Mouse (Mus musculus) C2C12 (cell line): ENCODE results near the gene Ppp2r5e. TPM values are rescaled to one million over a fixed set of nuclear protein-coding genes. Genes with fewer than 3 reads are reported as not detected.

Experiments used
- H3K27me3 ChIP-seq: one replicate; pipeline ENCODE4 v1.6.1; 2011; ENCODE audit not compliant: control insufficient read depth, insufficient read depth, insufficient read length
- H3K36me3 ChIP-seq: one replicate; pipeline ENCODE4 v1.6.1; 2011; ENCODE audit not compliant: control insufficient read depth, insufficient read depth
- H3K4me3 ChIP-seq: one replicate; pipeline ENCODE4 v1.5.1; 2011; ENCODE audit warnings: mild to moderate bottlenecking, control low read depth; ENCODE audit not compliant: poor library complexity, insufficient read depth, severe bottlenecking
- H3K79me2 ChIP-seq: one replicate; pipeline ENCODE4 v1.6.1; 2011; ENCODE audit not compliant: control insufficient read depth, insufficient read depth
- H3K79me3 ChIP-seq: one replicate; pipeline ENCODE4 v1.6.1; 2011; ENCODE audit warnings: low read depth, control low read depth
- H3ac ChIP-seq: one replicate; pipeline ENCODE3; 2011; ENCODE audit warnings: low read depth; ENCODE audit not compliant: control insufficient read depth, insufficient read length
- CEBPB ChIP-seq: IDR thresholded peaks from one replicate; pipeline ENCODE4 v1.6.1; 2011; ENCODE audit warnings: low read depth, mild to moderate bottlenecking, control low read depth, moderate library complexity
- CTCF ChIP-seq: IDR thresholded peaks from one replicate; pipeline ENCODE4 v1.5.1; 2011; ENCODE audit not compliant: control insufficient read depth, insufficient read depth, insufficient read length
- FOSL1 ChIP-seq: IDR thresholded peaks from one replicate; pipeline ENCODE4 v1.8.0; 2011; ENCODE audit warnings: mild to moderate bottlenecking, low read length; ENCODE audit not compliant: poor library complexity, insufficient read depth, severe bottlenecking
- MAX ChIP-seq: IDR thresholded peaks from one replicate; pipeline ENCODE4 v1.6.1; 2011; ENCODE audit warnings: mild to moderate bottlenecking, control low read depth
- MYOD1 ChIP-seq: IDR thresholded peaks from one replicate; pipeline ENCODE4 v1.6.1; 2011; ENCODE audit warnings: low read depth; ENCODE audit not compliant: control insufficient read depth, insufficient read length
- MYOG ChIP-seq: IDR thresholded peaks from one replicate; pipeline ENCODE4 v1.6.1; 2011; ENCODE audit not compliant: control insufficient read depth, insufficient read length; ENCODE audit errors: extremely low read depth
- USF1 ChIP-seq: IDR thresholded peaks from one replicate; pipeline ENCODE4 v1.6.1; 2011; ENCODE audit warnings: low read depth, mild to moderate bottlenecking, control low read depth, moderate library complexity
- polyA plus RNA-seq: library from polyadenylated mRNA; unstranded; fragments of >200 nt; fragmentation: generic; extraction: Trizol; gene quantifications from one replicate; pipeline ENCODE4 v1.2.1, GENCODE M21; 2012; ENCODE audit warnings: missing spikeins

The Ppp2r5e gene
- polyA plus RNA-seq, 1 experiment = 11.9 TPM

DNA sequence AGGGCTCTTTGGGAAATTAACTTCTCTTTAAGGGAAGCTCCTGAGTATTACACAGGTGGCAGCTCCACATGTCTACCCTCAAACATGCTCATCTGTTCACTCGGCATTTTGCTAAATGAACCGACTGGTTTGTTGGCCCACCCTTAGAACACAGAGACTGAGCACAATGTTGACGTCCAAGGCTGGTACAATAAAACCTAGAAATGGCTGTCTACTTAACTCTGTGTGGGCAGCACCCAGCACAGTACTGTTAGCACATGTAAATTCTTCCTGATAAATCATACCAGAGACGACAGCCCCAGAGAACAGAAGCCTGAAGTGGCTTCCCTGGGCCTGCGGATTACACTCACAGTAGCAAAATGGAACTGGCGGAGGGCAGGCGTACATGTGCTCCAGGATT is 59.5 kb downstream of the Ppp2r5e start:
- H3K4me3 ChIP-seq = no peak overlapping the region
- no peaks in the 10 kb centered on the region for H3K36me3 ChIP-seq
- TF ChIP-seq CEBPB (no peak), MAX (no peak), CTCF (no peak), FOSL1 (no peak), USF1 (no peak), MYOD1 (no peak), MYOG (no peak)
- H3K79me3 ChIP-seq = peaks cover 75% of the 10 kb centered on the region
- H3K27me3 ChIP-seq = no peaks in the 10 kb centered on the region
- H3ac ChIP-seq = no peak overlapping the region
- peaks cover 100% of the 10 kb centered on the region for H3K79me2 ChIP-seq

GRCm38 (mm10) chr12:75533145-75533544 is 62.9 kb downstream of the Ppp2r5e start:
- H3K4me3 ChIP-seq = no peak overlapping the region
- no peaks in the 10 kb centered on the region for H3K36me3 ChIP-seq
- H3K27me3 ChIP-seq = no peaks in the 10 kb centered on the region
- peaks cover 67% of the 10 kb centered on the region for H3K79me3 ChIP-seq
- peaks cover 100% of the 10 kb centered on the region for H3K79me2 ChIP-seq
- H3ac ChIP-seq = no peak overlapping the region
- TF ChIP-seq MAX (no peak), MYOG (no peak), CEBPB (no peak), FOSL1 (no peak), CTCF (no peak), MYOD1 (no peak), USF1 (no peak)

DNA sequence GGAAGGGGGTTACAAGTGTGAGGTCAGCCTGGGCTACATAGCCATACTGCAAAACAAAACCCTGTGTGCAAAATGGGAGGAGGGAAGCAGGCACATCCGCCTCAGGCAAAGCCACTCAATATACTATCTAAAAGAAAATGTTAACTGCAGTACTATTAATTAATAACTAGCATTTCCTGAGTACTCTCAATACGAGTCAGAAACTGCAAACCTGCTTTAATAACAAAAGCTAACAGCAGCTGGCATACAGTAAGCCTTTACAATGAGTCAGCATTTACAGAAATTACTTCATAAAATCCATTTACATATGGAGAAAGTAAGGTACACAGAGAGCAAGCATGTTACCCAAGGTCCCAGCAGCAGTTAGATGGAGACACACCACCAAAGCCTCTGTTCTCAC is 64.2 kb downstream of the Ppp2r5e start:
- TF ChIP-seq CTCF (no peak), USF1 (no peak), MAX (no peak), CEBPB (no peak)

GRCm38 (mm10) chr12:75528857-75529808 is 66.9 kb downstream of the Ppp2r5e start:
- Histone ChIP-seq H3K79me2 (peaks cover 100% of the 10 kb centered on the region), H3K27me3 (no peaks in the 10 kb centered on the region), H3ac (no peak overlapping the region), H3K4me3 (no peak overlapping the region), H3K79me3 (peaks cover 60% of the 10 kb centered on the region), H3K36me3 (no peaks in the 10 kb centered on the region)
- TF ChIP-seq CEBPB = no peak
- no peak for TF ChIP-seq CTCF
- no peak for TF ChIP-seq MAX
- TF ChIP-seq MYOG = no peak
- no peak for TF ChIP-seq FOSL1
- no peak for TF ChIP-seq USF1
- TF ChIP-seq MYOD1 = no peak

More for the DNA sequence above, 64.2 kb downstream of the Ppp2r5e start:
- Histone ChIP-seq H3K79me2 (peaks cover 100% of the 10 kb centered on the region), H3K27me3 (no peaks in the 10 kb centered on the region), H3K79me3 (peaks cover 65% of the 10 kb centered on the region), H3ac (no peak overlapping the region), H3K4me3 (no peak overlapping the region), H3K36me3 (no peaks in the 10 kb centered on the region)

GRCm38 (mm10) chr12:75528300-75528699 is 67.7 kb downstream of the Ppp2r5e start:
- H3K36me3 ChIP-seq = no peaks in the 10 kb centered on the region
- no peaks in the 10 kb centered on the region for H3K27me3 ChIP-seq
- no peak overlapping the region for H3ac ChIP-seq
- TF ChIP-seq MAX (no peak), MYOD1 (no peak)
- H3K79me3 ChIP-seq = peaks cover 59% of the 10 kb centered on the region
- no peak overlapping the region for H3K4me3 ChIP-seq
- peaks cover 100% of the 10 kb centered on the region for H3K79me2 ChIP-seq

GRCm38 (mm10) chr12:75524199-75524598 is 71.8 kb downstream of the Ppp2r5e start:
- Histone ChIP-seq H3K4me3 (no peak overlapping the region), H3K79me2 (peaks cover 100% of the 10 kb centered on the region), H3K36me3 (no peaks in the 10 kb centered on the region), H3K27me3 (no peaks in the 10 kb centered on the region), H3ac (no peak overlapping the region), H3K79me3 (peaks cover 71% of the 10 kb centered on the region)
- no peak for TF ChIP-seq CTCF
- TF ChIP-seq FOSL1 = no peak
- TF ChIP-seq MYOG = no peak
- no peak for TF ChIP-seq CEBPB
- no peak for TF ChIP-seq MYOD1
- TF ChIP-seq MAX = no peak
- TF ChIP-seq USF1 = no peak
